Mouse (Mus musculus) spleen, postnatal 14 days (tissue): Measurements from ENCODE around the gene Kcns1.
"Not testable (repeated sequence)": the region's sequence is repeated elsewhere in the genome, so short reads cannot be mapped to it uniquely, and the experiment has no call there.

Experiments used
- DNase-seq, 2 experiments: peaks; one replicate each; pipeline ENCODE4 v3.0.0; 2021 to 2022; ENCODE audit warnings: low spot score in 2 of 2

Kcns1 gene

DNA sequence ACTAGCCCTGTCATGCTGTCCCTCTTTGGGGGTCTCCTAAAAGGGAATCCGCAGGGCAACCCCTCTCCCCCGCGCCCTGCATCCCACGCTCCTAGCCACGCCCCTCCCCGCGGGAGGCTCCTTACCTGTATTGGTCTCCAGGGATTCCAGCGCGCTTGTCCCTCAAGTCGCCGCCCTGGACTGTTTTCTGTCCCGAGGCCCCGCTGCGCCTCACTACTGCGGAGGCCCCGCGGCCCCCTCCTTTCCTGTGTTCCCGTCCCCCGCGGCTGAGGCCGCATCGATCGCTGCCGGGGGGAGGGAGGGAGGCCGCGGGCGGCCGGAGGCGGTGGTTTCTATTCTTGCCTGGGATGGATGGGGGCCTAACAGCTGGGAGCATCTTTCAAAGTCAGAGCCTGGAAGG is at the start of gene Kcns1:
Gene Kcns1, minus strand, starts transcription at position 212 of the 400 bp plus-strand sequence.
- DNase-seq, result no peak

DNA sequence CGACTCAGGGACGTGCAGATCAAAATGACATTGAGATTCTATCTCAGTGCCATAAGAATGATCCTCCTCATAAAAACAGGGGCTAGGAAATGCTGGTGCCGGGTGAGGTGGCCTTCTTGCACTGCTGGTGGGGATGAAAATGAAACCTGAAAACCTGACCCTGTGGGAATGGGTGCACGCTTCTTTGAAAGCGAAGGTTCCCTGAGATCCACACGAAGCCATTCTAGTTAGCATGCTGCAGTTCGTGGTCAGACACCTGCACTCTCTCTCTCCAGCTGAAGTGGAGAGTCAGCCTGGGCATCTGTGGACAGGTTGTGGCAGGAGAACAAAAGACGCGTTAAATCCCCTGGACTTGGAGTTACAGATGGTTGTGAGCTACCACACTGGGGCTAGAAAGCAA is 48.4 kb upstream of the Kcns1 start:
- no peak for DNase-seq

DNA sequence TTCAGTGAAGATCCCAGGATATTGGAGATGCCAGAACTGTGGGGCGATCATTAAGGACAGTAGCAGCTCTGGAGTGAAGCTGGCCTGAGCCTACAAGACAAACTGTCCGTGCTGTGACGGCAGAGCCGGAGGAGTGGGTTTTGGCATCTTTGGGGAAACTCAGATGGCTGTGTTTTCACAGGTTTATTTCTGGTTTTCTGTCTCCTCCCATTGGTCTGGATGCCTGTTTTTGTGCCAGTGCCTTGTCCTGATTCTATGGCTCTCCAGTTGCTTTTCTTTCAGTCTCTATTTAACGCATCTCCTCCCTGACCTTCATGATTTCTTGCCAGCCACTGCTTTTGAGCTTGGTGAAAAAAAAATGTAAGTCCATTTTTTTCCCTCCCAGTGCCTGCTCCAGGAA is 41.8 kb upstream of the Kcns1 start:
- DNase-seq, result no peak

DNA sequence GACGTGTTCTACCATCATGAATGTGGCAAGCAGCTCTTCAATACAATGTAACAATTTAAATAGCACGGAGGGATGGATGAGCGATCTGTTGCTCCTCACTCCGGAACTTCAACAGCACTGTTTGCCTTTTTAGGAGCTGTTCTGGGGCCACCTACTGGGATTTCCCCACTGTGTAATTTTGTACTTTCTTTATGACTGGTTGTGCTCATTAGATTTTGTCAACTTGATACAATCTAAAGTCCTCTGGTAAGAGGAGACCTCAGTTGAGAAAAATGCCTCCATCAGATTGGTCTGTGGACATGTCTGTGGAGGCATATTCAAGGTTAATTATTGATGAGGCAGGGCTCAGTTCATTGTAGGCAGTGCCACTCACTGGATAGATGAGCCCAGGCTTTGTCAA is 40.0 kb upstream of the Kcns1 start:
- DNase-seq, result no peak

DNA sequence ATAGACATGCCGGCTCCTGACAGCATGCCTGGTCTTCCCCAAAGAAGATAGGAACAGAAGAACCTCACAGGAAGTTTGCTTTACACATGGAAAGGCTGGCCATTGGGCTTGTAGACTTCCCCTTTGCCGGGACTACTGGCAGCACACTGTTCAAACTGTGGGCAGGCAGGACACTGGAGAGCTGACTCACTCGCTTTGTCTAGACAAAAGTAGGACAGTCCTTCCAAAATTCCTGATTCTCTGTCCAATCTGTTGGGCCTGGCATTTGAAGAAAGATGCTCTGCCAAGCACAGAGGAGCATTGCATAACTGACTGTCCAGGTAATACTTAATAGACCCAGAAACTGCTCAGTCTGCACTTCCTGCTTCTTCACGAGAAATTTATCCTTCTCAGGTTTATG is 35.8 kb upstream of the Kcns1 start:
- no peak for DNase-seq

DNA sequence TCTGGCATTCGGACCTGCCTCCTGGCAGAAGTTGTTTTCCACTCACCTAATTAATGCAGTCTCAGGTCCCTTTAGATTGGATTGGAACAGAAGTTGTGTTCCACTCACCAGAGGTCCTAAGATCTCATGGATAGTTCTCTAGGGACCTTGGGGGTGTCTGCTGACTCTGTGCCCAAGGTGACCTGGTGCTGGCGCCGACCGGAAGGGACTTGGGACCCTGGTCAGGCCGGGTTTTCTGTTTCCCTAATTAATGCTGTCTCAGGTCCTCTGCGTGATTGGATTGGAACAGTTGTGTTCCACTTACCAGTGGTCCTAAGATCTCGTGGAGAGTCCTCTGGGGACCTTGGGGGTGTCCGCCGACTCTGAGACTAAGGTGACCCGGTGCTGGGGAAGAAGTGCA is 35.1 kb upstream of the Kcns1 start:
- DNase-seq, result not testable (repeated sequence)

DNA sequence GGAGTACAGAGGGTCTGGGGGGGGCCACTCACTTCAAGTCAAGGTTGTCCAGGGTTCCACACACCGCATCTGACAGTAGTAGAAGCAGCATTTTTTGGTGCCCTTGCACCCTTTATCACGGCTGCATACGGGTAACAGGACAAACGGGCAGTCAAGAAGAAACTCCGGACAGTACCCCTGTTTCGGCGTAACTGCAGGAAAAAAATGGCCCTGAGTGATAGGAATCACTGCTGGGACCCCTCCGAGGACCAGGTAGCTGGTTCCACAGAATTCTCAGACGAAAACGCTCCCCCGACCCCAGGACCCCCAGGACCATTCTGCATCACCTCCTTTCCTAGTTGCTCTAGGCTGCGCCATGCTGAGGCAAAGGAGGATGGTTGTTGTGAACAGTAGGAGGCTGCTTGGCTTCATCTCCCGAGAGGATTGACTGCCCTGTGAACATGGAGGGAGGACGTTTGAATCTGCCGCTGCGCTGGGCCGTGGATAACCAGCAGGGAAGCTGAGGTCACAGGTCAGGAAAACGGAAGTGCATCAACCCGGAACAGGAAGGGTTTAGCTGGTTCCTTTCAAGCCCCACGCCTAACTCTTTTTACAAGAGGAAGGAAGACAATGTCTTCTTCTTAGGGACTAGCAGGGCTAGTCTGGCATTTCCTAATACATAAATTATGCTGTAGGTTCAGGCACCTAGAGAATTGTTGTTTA is 28.9 kb upstream of the Kcns1 start, which contains the start of gene Wfdc15a:
Gene Wfdc15a, minus strand, starts transcription at position 505 of the 702 bp plus-strand sequence.
- DNase-seq, result no peak

DNA sequence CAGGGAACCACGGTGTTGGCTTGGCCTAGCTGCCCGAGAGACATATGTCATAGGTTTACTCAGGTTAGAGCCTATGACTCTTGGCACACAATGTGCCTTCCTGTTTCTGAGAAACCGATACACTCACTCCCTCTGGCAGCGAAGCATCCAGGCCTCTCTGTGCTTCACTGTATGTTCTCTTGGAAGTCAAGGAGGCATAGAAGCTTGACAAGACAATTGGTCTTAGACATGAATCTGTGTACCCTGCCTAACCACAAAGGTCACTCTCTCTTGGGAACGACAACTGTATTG is 25.7 kb upstream of the Kcns1 start:
- DNase-seq, result no peak

DNA sequence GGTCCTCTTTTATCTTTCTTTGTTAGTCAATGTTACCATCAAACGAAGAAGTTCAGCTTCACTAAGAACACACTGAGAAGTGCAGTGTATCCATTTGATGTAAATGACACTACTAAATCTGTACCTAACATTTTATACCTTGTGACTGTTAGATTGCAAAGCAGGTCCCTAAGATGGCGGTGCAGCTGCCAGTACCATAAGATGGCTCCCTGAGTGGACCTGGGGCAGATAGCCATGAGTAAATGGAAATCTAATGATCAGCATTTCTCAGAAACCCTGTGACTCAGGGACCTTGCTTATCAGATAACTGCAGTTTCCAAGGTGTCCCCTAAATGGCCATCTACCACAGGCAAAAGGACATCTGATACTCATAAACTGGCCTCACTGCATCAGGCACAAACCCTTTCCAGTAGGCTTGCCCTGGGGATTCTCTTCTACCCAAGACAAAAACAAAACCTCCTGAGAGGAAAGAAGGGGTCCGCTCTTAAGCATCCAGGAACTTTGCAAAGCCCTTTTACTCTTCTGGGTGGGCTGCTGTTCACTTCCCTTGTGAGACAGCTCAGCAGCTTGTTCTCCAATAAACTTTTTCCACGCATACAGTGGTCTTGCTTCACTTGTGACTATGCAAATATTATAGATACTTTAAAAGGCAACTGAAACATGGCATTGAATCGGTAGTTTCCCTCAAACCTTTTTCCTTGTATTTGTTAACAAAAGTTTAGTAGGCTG is 25.2 kb upstream of the Kcns1 start:
- DNase-seq, result no peak

DNA sequence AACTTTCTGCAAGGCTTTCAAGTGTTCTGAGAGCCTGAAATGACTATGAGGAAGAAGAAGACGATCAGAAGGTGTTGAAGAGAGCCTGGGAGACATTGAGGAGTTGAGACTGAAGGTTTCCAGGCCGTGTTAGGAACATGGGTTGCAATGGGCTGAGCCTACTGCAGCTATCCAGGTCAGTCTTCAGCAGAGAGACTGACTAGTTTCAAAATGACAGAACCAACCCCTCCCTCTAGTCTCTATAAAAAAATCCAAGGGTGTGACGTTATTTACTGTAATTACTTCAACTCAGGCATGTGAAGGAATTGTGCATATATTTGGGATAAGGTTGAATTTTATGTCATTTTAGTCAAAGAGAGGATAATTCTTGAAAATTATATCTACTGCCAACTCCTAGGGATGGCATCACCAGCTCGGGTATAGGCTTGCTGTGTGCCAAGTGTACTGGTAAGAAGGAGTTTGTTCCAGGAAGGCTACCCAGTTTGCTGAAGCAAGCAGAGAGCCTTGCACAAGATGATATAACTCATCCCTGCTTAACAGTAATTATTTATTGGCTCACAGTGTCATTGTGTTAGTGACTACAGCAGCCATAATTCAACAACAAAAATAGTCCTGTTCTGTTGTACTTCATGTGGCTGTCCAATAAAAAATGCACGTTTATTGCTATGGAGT is 24.2 kb upstream of the Kcns1 start:
- no peak for DNase-seq

DNA sequence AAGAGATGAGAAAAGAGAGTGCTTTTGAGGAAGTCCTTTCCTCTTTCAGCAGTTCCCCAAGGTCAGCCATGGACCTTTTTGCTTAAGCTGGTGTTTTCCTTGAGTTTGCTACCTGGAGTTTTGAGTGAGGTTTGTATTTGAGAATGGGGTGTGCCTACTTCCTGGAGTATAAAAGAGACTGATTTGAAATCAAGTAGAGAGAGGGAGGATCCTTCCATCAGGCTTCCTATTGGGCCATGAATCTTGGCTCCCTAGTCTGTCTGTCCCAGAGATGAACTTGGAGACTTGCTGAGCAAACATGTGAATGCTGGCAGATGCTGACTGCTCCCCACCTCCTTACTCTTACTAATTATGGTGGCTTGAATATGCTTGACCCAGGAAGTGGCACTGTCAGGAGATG is 21.4 kb upstream of the Kcns1 start:
- no peak for DNase-seq

DNA sequence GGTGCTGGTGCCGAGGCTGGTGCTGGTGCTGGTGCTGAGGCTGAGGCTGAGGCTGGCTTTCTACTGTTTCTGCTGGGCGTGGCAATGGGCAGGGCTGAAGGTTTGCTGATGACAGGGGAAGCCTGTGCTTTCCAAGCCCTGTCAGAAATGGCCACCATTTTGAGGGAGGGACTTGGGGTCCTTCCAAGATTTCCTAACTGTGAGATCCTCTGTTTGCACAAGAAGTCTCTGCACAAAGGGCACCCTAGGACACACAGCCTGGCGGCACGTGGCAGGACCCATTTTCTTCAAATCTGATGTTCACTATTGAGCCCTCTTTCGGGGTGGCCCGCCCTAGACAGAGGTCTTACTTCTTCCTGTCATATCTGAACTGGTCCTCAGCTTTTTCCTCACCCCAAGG is 19.7 kb upstream of the Kcns1 start, which contains the start of gene Wfdc12:
Gene Wfdc12, minus strand, starts transcription at position 33 of the 400 bp plus-strand sequence.
- no peak for DNase-seq

DNA sequence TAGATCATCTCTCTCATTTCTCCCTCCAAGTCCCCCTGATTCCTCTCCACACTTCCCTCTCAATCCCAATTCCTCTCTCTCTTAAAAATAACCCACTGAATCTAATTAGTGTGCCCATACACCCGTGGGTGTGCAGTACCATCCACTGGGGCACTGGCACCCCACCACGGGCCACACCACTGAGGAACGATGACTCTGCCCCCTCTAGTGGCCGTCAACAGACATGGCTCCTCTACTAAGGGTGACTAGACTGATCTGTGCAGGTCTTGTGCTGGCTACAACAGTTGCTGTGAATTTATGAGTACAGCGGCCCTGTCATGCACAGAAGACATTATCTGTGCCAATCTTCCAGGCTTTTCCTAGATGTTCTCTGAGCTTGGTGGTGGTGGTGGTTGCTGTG is 17.8 kb upstream of the Kcns1 start:
- DNase-seq, result no peak

DNA sequence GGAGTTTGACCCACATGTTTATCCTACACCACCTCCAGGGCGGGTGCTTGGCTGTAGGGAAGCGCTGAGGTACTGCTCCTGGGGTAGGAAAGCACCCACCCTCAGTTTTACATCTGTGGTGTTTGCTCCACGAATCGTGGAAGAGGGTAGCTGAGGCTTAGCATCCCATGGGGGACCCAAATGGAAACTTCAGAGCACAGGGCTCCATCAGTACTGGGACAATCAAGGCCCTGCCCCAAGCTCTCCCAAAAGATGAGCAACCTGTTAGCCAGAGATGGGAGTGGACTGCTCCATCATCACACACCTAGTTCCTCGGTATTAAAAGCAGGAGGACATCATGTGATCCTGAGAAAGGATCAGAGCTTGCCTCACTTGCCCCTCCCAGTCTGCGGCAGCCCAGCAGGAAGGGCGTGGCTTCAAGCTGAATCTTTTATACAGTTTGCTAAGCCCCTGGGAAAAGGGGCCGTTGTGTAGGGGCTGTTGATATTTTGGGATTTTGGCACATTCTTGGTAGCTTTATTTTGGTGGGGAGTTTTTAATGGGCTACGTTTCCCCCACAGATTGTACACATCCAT is 13.3 kb upstream of the Kcns1 start:
- no peak for DNase-seq

DNA sequence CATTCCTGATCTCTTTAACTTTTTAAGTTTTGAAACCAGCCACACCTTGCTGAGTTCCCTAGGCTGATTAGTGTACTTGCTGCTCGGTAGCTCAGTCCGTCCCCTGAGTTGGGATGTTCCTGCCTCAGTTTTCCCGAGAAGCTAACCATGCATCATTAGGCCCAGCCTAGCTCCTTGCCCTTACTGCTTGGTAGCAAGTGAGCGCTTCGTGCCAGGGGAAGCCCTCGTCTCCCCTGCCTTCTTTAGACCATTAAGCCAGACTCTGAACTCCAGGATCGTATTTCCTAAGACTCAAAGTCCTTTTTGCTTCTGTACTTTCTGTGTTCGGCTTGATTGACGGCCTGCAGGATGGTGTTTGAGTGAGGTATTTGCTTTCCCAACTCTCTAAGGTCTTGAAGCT is 12.4 kb upstream of the Kcns1 start:
- DNase-seq, result no peak

DNA sequence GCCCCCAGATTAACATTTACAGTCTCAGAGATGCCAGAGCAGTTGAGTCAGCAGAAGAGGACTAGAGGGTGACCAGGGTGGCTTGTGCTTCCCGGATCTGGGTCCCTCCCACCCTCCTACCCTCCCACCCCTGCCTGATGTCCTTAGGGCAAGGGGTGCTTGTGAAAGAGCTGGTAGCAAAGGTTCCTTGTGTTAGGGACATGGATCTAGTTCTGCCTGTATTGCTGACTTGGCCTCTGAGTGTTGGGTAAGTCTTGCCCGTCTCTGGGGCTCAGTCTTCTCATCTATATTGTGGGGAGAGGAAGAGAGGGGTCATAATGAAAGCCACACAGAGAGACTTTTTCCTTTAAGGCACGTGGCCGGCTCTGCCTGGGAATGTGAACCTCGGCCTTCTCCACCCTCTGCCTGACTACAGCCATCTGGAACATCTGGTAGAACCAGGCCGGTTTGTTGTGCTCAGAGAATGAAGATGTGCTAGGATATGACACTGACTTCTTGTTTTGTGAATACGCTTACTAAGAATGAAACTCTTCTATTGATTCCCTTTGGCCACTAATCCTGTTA is 11.9 kb upstream of the Kcns1 start, which contains the start of gene Wfdc5:
Gene Wfdc5, minus strand, starts transcription at position 51 of the 564 bp plus-strand sequence.
- no peak for DNase-seq

DNA sequence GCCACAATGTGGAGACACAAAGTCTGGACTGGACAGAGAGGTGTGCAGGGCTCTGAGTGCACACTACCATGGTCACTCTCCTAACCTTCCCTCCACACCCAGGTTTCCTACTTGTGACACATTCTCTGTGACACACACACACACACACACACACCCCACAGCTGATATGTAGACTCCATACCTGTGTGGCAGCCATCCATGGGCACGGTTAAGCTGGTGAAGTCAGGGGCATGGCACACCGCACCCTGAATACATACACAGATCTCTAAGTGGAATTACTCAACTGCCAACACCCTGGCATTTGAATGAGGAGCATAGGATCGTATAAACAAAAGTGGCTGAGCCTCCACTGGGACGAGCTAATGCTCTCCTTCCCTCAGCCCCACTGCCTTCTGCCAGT is 9.9 kb upstream of the Kcns1 start:
- DNase-seq, result no peak

DNA sequence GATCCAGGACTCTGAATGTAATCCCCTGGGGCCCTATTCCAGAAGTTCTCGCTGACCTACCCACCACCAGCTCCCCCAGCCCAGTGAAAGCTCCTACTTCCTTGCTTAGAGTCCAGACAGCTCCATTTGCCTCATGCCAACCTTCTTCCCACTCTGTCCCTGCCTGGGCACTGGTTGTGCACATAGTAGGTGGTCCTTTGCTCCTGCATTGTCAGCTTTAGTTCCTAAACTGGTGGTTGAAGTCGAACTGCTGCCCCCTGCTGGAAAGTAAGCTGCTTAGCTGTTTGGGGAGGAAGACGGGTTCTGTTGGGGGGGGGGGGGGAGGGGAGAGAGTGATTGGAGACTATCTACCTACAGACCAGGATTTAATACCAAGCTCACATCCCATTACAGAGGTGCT is 9.2 kb upstream of the Kcns1 start:
- no peak for DNase-seq

DNA sequence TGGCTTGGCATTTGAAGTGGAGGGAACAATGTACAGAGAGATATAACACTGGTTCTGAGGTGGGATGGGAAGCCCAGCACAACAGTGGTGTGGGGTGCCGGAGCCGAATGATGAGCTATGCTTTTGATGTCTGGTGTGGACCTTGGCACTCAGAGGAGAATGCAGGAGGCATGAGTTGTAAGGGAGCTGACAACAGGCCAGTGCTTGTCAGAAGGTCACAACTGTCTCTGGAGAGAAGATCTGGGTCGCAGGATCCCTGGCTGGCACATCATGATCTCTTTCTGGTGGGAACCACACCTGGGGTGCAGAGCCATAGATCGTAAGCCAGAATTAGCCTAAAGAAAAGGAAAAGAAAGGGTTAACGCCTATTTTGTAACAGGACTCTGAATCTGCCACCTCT is 6.9 kb upstream of the Kcns1 start:
- DNase-seq, result no peak

DNA sequence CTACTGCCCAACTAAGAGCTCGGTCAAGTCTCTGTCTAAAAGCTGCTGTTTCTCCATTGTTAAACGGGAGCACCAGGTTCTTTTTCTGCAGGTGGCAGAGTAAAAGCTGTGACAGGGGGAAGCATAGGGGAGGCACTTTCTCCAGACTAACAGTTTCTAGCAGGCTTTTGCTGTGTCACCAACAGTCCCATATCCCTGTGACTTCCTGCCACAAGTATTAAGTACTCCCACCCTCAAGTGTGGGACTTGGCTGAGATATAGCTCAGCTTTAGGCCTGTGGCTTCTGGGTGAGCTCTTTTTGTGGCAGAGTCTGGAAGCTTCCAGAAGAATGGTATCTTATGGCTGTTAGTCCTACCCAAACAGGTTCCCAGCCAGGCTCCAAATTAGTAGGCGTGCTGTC is 4.9 kb upstream of the Kcns1 start:
- DNase-seq, result no peak

DNA sequence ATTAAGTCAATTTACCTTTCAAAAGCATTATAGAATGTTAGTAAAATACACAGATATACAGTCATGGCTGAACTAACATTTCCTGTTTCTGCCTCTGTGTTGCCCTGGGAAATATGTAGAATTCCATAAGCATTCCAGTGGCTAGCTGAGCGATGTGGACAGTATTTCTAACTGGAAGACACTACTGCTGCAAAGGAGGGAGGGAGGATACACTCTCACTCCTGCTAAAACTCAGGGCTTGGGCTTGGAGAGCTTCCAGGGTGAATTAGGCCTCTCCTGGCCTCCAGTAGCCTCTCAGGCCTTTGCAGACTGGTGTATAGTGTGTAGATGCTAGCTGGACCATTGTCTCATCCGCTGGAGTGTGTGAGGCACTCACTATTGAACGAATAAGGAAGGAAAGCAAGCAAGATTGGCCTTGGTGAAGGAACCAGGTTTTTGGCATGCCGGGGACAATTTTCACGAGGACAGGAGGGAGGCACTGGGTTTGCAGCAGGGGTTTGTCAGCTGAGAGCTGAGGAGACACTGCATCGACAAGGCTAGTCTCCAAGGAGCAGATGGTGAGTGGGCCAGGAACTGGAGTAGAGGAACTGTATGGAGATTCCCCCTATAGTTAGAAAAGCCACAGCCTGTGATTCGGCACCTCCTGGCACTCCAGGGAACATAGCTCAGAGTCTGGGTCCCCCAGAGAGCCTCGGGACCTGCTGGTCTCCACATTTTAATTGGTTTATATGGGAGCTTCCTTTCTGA is 3.9 kb upstream of the Kcns1 start:
- no peak for DNase-seq

DNA sequence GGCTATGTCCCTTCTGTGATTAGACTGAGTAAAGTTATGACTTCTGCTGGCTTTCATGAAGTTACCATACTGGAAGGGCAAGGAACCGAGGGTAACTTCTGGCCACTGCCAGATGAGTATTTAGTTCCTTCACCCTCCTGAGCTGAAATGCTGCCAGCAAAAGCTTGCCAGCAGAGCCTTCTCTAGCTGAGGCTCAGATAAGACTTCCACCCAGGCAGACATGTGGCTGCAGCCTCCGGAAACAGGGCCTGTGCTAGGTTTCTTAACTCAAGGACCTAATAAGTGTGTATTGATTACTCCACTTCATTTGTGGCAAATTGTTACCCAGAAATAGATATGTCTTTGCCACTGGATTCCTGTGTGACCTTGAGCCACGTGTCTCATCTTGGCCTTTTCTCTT is 2.5 kb upstream of the Kcns1 start:
- DNase-seq, result no peak
